Mouse (Mus musculus) megakaryocyte progenitor cell, adult 5-6 weeks (primary cell): Measurements from ENCODE around the gene Foxj2. TPM values are rescaled to one million over a fixed set of nuclear protein-coding genes. Genes with fewer than 3 reads are reported as not detected.
A peak's percentile ranks its signal among the peaks of the same experiment; 100 is the strongest.

Experiments used
- ATAC-seq: replicated peaks from 2 replicates; pipeline ENCODE4 v1.8.0; 2016; ENCODE audit warnings: mild to moderate bottlenecking, moderate TSS enrichment, inconsistent platforms; ENCODE audit not compliant: poor library complexity
- total RNA-seq, 2 experiments: library from RNA; stranded (forward) in 1 of 2; stranded (reverse) in 1 of 2; fragments of 157-497, 149-512 nt in 1 of 2; fragments of 200-1000 nt in 1 of 2; gene quantifications; 2 replicates each; pipeline versions ENCODE4 v1.2.3 to v1.2.4; 2015 to 2017

Foxj2 gene
- total RNA-seq, 2 experiments from 2014 or later, result 3.0 to 10.3 TPM

DNA sequence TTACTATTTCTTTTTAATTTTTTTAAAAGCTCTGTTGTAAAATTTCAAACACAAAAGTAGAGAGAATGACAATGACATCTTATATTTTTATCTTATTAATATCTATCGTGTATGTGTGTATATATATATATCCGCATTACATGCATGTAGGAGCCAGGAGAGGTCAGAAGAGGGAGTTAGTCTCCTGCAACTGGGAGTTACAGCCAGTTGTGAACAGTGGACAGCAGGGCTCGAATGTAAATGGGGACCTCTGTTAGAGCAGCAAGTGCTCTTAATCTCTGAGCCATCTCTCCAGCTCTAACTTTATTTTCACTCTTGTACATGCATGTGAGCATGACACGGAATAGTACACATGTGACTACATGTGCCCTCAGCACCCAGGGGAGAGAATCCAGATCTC lies 7.0 kb upstream of the Foxj2 start:
- ATAC-seq, result no peak

DNA sequence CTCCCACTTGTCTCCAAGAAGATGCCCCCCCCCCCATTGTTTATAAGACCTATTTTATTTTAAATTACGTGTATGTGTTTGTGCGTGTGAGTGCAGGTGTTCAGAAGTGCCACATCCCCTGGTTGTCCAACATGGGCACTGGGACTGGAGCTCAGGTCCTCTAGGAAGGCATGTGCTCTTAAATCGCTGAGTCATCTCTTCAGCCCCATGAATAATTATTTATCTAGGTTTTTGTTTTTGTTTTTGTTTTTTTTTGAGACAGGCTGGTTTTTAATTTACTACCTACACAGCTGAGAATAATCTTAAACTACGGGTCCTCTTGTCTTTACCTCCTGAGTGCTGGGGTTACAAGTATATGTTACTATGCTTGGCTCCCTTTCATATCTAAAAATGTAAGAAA lies 6.1 kb upstream of the Foxj2 start:
- no peak for ATAC-seq

DNA sequence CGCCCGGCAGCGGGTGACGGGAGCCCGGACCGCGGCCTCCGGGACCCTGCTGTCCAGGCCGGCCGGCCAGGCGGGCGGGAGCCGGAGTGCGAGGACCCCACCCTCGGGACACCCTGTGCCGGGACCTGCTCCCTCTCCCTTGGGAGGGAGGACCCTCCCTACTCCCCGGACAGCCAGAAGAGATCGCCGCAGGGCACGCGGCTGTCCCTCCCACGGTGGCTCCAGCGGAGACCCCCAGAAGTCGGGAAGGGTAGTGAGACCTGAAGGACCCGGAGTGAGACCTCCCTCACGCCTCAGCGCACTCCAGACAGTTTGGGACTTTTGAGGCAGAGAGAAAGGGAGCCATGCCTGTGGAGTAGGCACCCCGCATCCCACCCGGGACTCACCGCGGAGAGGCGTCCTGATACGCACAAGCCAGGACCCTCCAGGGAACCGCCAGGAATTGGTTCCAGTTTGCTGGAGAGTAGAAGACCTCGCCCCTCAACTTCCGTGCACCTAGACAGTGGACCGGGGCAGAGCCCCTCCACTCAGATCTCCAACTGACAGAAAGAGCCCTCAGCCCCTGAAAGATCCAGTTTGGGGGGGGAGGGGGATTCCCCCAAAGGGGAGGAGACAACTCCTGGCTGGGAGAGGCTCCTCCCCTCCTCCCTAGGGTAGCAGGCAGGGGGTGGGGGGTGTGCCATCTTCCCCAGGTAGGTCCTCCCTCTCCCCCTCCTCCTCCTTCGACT lies 521 bp downstream of the Foxj2 start:
- ATAC-seq, result peak; percentile 27

DNA sequence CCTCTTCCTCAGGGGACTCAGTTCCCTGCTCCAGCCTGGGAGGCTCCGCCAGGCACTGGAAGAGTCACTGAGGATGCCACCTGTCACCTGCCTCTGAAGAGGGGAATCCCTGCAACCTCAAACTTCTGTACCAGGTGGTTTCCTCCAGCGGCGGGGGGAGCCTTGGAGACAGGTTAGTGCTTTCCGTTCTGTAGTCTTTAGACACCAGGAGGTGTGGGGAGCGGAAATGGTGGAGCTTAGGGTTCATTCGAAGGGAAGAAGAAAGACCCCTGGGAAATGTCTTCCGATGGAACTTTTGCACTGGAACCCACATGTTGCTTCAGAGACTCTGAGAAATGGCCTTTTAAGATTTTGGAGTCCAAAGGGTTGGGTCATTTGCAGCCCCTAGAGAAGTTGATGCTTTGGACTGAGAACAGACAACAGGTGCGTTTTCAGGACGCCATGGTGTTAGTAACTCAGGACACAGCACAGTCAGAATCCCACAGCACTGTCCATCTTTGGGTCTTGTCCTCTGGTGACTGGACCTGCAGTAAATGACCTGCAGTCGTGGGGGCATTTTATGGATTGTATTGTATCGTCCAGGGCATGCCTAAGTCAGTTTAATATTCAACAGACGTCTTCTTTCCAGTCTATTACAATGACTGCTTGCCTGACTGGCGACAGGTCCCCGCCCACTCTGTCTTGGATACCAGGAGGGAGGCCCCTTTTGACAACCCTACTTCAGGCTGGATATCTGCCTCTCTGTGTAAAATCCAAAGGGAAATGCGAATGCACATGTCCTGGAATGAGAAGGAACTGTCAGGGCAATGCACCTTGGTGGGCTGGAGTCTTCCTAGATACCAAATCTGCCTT lies 1.3 kb downstream of the Foxj2 start:
- ATAC-seq, result no peak; the same call in 1 of the 2 replicates

DNA sequence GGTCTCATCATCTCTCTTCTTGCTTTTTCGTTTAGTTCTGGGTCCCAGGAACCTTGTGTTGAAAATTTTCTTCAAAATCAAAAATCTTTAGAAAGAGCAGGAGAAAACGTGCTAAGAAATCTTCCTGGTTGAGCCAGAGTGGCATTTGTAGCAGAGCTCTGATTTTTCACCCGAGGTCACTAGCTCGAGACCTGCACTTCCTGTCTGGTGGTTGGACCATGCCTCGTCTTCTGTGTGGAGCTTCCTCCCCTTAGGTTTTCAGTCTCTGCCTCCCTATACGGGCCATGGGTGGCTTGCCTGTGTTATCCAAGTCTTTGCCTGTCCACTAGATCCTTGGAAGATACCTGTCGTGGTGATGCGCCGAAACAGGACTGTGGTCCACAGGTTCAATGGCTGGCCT lies 2.1 kb downstream of the Foxj2 start:
- no peak for ATAC-seq

DNA sequence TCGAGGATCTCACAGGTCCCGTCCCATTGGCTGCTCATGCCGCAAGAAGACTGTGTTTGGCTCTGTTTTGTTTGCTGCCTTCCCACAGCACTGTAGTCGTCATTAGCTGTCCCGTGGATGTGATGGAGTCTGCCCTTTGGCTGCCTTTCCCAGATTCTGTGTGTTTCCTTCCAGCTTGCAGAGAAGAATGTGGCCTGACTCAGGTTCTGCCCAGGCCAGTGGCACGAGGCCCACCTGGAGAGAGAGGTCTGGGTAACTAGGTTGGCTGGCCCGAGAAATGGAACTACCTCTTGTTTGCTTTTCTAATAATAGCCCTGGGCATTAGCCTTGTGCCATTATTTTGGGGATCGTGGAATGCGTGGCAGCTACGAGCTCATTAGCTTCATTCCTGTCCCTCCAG lies 4.4 kb downstream of the Foxj2 start:
- no peak for ATAC-seq

DNA sequence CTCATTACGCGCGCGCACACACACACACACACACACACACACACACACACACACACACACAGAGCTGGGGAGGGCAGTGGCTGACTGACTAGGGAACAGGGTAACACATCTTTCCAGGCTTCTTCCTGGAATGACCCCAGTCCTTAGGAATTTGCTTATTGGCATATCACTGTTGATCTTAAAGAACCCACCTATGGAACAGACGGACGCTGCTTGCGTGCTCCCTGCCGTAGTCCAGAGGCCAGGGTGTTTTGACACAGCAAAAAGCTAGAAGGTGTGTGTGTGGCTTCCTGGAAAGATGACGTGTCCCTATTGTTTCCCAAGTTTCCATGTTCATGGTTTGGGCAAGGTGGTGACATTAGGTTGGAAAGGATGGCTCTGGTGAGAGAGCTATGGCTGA lies 5.5 kb downstream of the Foxj2 start:
- ATAC-seq, result no peak

DNA sequence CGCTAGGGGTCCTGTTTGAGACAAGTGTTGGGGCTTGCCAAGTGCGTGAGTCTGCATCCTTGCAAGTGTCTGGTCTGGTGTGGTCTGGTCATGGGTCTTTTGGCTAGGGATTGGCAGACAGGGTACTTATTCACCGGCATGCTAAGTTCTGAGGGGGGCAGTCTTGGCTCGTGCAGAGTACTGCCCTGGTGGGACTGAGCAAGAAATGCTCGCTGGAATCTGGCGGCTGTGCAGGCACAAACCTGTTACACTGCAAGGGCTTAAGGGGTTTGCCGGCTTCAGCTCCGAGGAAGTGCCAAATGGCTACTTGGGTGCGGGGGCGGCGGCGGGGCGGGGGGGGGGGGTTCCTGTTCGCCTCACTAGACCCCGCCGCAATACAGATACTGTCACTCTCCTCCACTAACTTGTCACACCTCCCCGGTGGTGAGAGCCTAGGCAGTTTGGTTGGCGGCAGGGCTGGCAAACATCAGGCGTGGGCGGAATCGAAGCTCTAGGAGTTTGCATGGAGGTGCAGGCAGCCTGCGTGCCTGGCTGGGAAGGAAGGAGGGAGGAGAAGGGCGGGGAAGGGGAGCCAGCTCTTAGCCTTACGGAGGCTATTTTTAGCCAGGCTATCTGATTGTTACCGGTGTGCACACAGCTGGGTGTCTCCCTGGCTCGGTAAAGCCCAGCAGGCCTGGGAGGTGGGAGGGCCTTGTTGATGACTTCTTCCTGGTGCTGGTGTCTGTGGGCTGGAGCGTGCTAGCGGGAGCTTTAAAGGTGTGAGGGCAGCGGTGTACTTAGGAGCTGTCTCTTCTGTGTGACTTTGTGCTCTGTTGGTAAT lies 6.4 kb downstream of the Foxj2 start:
- peak; percentile 85 for ATAC-seq

DNA sequence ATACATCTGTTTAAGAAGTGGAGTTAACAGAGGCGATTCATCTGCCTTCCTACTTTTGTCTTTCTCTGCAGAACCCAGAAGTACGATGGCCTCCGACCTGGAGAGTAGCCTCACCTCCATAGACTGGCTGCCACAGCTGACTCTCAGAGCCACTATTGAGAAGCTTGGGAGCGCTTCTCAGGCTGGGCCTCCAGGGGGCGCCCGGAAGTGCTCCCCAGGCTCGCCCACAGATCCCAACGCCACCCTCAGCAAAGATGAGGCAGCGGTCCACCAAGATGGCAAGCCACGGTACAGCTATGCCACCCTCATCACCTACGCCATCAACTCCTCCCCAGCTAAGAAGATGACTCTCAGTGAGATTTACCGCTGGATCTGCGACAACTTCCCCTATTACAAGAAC lies 8.4 kb downstream of the Foxj2 start:
- peak; percentile 70 for ATAC-seq

DNA sequence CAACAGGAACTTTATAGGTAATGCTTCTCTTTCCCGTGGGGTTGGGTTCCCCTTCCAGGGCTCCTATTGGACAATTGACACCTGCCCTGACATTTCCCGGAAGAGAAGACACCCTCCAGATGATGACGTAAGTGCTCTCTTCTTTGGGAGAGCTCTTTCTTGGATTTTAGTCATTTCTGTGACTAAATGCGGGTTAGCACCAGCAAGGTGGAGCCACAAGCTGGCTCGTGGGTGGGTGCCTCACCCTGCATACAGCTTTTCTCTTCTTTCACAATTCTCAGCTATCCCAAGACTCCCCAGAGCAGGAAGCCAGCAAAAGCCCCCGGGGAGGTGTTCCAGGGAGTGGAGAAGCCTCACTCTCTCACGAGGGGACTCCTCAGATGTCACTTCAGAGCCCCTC lies 13.2 kb downstream of the Foxj2 start:
- ATAC-seq, result no peak

DNA sequence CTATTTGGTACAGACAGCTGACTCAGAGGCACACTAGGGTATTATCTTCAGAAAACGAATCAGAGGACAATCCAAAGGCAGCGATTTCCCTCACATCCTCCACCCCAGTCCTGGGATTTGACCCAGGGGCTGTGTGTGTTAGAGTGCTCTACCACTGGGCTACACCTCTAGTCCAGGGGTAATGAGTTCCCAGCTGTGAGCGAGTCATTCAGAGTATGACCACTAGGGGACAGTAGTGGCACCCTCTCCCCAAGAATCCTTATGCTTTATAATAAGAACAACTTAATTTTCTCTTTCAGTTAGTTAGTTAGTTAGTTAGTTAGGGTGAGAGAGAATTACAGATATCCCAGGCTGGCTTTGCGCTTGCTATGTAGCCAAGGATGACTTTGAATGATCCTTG lies 14.7 kb downstream of the Foxj2 start:
- ATAC-seq, result peak; percentile 98

DNA sequence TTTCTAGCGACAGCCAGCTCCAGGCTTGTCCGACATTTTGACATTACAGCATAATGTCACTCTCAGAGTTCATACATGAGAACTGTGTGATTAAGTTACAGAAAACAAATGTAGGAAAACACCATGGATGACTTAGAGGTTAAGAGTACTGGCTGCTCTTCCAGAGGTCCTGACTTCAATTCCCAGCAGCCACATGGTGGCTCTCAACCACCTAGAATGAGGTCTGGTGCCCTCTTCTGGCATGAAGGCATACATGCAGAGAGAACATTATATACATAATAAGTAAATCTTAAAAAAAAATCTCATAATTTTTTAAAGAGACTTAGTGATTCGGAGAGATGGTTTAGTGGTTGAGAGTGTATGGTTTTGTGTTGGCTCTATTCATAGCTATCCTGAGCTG lies 17.3 kb downstream of the Foxj2 start:
- no peak for ATAC-seq

DNA sequence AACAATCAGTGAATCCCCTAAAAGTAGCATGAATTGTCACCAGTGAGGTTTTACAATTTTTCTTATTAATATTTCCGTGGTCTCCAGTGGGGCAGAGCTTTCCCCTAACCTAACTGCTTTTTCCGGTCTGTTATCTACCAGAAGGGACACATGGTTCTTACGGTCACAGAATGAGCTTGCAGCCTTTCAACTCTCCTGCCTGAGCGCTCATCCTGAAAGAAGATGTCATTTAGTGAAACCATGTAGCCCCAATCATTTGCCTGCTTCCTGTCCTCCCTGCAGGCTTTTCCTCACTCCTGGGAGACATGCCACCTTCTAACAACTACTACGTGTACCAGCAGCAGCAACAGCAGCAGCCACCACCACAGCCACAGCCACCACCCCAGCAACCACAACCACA lies 17.8 kb downstream of the Foxj2 start:
- no peak for ATAC-seq

DNA sequence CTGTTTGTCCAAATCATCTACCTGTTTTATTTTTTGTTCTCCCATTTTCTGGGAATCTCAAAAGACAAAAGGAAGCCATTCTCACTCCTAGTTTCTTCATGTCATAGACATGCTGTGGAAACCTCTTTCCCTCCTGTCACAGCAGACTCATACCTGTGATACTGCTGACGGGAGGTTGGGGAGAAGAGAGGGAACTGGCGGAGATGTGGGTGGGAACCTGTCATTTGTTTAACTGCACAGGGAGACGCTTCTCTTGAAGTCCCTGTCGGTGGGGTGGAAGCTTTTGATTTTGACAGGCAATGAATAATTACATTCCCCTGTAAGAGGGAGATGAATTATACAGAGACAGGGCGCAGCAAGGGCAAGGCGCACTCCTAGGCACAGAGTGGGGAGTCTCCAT lies 24.0 kb downstream of the Foxj2 start:
- no peak for ATAC-seq

DNA sequence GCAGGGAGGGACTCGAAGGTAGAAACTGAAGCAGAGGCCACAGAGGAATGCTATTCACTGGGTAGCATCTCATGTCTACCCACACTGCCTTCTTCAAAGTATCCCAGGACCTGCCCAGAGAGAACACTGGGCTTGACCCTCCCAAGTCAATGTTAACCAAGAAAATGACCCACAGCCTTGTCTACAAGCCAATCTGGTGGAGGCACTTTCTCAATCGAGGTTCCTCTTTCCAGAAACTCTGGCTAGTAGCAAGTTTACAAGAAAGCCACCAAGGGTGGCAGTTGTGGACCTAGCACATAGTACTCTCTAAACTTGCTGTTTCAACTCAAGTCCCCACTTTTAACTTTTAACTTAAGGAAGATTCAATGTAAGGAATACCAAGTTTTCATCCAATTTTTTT lies 33.0 kb downstream of the Foxj2 start:
- ATAC-seq, result peak; percentile 74

DNA sequence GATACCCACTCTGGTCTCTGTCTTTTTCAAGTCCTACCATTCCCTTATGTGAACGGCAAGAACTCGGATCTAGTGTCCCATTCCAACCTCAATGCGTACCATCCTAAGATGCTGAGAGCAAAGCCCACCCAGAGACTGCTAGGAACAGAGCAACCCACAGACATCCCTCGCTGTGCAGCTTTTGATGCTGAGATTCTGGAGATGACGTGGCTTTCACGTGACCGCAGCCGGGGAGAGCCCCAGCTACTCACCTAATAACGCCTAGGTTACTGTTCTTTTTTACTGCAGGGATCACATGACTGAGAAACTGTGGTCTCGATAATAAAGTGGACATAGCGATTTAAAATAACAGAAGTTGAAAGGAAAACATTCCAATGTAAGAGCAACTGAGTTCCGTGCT lies 34.8 kb downstream of the Foxj2 start:
- ATAC-seq, result no peak

DNA sequence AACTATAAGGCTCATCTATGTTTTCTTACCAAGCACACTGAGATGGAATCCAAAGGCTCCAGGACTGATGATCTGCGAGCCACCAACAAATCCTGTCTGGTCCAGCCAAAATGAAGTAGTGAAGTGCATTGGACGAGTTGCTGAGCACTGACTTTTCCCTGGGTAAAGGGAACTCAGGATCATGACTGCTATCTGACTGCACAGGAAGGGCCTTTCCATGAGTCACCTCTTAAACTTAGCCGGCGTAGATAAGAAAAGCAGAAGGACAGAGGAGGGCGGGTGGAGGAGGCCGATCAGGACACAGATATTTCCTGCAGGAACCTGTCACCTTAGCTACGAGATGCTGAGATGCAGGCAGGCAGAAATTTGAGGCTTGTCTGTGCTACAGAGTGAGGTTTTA lies 36.2 kb downstream of the Foxj2 start, which contains the start of gene C3ar1:
Gene C3ar1 (minus strand): TSS at position 207 of the 400 bp plus-strand sequence.
- peak; percentile 83 for ATAC-seq

DNA sequence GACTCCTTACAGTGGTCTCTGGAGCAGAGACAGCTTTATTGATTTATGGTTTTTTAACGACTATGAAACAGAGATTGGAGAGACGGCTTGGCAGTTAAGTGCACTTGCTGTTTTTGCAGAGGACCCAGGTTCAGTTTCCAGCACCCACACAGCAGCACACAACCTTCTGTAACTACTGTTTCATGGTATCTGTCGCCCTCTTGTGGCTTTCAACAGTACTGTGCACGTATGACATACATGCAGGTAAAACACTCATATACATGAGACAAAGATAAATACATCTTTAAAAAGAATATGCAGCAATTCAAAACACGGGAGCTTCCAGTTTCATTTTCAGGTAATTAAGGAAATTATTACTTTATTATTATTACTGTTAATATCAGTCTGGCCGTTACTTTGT lies 42.7 kb downstream of the Foxj2 start:
- ATAC-seq, result peak; percentile 45; the same call in 1 of the 2 replicates

DNA sequence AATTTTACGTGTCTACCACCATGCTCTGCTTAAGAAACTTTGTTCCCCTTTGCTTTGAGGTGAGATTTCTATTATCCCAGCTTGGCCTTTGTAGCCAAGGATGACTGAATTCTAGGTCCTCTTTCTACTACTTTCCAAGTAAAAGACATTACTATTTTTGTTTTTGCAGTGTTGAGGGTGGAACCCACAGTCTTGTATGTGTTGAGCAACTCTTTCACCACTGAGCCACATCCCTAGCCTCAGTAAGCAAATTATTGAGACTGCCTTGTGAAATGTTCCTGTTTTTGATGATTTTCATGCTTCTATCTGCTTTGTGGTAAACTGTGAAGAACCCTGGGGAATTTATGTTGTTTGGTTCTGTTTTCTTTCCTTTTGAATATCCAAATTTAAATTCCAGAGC lies 43.2 kb downstream of the Foxj2 start:
- ATAC-seq, result peak; percentile 97

DNA sequence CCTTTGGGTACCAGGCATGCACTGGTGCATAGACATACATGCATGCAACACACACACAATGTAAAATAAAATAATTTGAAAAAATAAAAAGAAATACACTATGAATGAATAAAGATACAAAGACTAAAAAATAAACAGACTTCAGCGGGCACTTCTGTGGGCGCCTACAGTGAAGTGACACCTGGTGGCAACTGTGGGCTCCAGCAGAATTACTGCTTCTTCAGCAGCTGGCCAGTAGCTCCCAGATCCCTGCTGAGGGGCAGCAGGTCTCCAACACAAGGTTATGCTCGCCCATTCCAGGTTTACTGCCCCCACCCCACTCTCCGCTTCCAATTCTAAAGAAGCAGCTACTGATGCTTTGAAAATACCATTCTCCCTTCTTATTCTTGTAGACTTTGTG lies 48.2 kb downstream of the Foxj2 start:
- peak; percentile 65 for ATAC-seq

DNA sequence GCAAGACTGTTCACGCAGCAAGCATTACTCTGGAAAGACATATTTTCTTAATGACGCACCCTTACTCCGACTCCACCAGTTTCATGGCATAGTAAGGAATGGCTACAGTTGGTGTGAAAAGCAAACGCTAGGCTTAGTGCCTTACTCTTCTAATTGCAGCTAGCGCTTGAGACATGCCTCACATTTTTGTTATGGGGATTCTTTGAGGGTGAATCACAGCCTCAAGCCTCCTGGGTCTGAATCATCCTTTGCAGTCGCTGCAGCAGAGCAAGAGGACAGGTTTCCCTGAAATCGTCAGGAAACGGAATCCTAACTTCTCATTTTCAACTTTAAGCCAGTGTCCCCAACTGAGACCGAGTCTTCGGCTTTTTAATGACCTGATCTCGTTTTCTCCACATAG lies 50.1 kb downstream of the Foxj2 start:
- no peak for ATAC-seq
